Comparison of ENCODE assay signal across 8 mouse cellular contexts in genomic region chr1:134513876-134514590, GRCm38 (mm10). TPM values are rescaled to one million over a fixed set of nuclear protein-coding genes. Genes with fewer than 3 reads are reported as not detected.
DNase-seq lines count a peak whose midpoint lies in the region; ATAC-seq lines count a peak whose summit lies in the region.

No protein-coding gene starts in this region.

- peaks cover 29% of the 10 kb centered on the region for H3K4me1 ChIP-seq in embryonic facial prominence, embryonic 15.5 days
- H3K4me1 ChIP-seq in intestine, embryonic 14.5 days (replicated peaks; ENCODE audit: control insufficient read depth, insufficient read depth, low read length): peaks cover 21% of the 10 kb centered on the region

- peak overlapping the region; percentile 42 for H3K4me3 ChIP-seq in embryonic facial prominence, embryonic 15.5 days (replicated peaks)
- H3K4me3 ChIP-seq in intestine, embryonic 14.5 days (ENCODE audit: low read depth, low read length): peak overlapping the region; percentile 36; the same call in 1 of the 2 replicates

- H3K27me3 ChIP-seq in embryonic facial prominence, embryonic 15.5 days: peaks cover 13% of the 10 kb centered on the region
- peaks cover 11% of the 10 kb centered on the region; the same call in 1 of the 2 replicates for H3K27me3 ChIP-seq in intestine, embryonic 14.5 days (replicated peaks; ENCODE audit: control insufficient read depth, insufficient read depth, low read length)

- DNase-seq in Muller cell, postnatal 12 days (ENCODE audit: inconsistent ontology term): peak; percentile 40
- no peak for DNase-seq in intestine, embryonic 14.5 days (ENCODE audit: low spot score)
- no peak for DNase-seq in urinary bladder, postnatal 14 days (ENCODE audit: low spot score)
- no peak for DNase-seq in left cerebral cortex, adult 18-20 months (ENCODE audit: low spot score in 2 of 2)
- DNase-seq in right cerebral cortex, postnatal 14 days: no peak
- DNase-seq in right cerebral cortex, postnatal 4 days: no peak

- 29% methylated on average over 16 of the region's 16 CpGs for WGBS in embryonic facial prominence, embryonic 15.5 days
- WGBS in intestine, embryonic 14.5 days: 50% methylated on average over 16 of the region's 16 CpGs

- no peak overlapping the region for H3K27ac ChIP-seq in embryonic facial prominence, embryonic 15.5 days (replicated peaks)
- no peak overlapping the region for H3K27ac ChIP-seq in intestine, embryonic 14.5 days (ENCODE audit: low read depth)

- H3K4me2 ChIP-seq in embryonic facial prominence, embryonic 15.5 days (replicated peaks): peak overlapping the region; percentile 79
- H3K4me2 ChIP-seq in intestine, embryonic 14.5 days (ENCODE audit: low read length): peak overlapping the region; percentile 74

- ATAC-seq in embryonic facial prominence, embryonic 15.5 days (ENCODE audit: insufficient number of reproducible peaks, low FRiP score, low TSS enrichment, low read depth): no peak
- no peak for ATAC-seq in intestine, embryonic 14.5 days (replicated peaks; ENCODE audit: low FRiP score, low TSS enrichment, low read depth)
- ATAC-seq in megakaryocyte, adult 5-6 weeks (ENCODE audit: poor library complexity, severe bottlenecking): peak; percentile 38; the same call in 1 of the 2 replicates

- 0 out of 2 replicates have a peak, but pooled peaks cover 3% of the 10 kb centered on the region for H3K36me3 ChIP-seq in embryonic facial prominence, embryonic 15.5 days
- peaks cover 5% of the 10 kb centered on the region; the same call in 1 of the 2 replicates for H3K36me3 ChIP-seq in intestine, embryonic 14.5 days (ENCODE audit: control insufficient read depth, insufficient read depth, low read length)

- no peak overlapping the region for H3K9ac ChIP-seq in embryonic facial prominence, embryonic 15.5 days
- H3K9ac ChIP-seq in intestine, embryonic 14.5 days (ENCODE audit: low read length): peak overlapping the region; percentile 43; the same call in 1 of the 2 replicates

- no peaks in the 10 kb centered on the region for H3K9me3 ChIP-seq in embryonic facial prominence, embryonic 15.5 days (replicated peaks)
- no peaks in the 10 kb centered on the region for H3K9me3 ChIP-seq in intestine, embryonic 14.5 days (ENCODE audit: control insufficient read depth, low read length)

RNA-seq across cellular contexts. Expression of gene Rabif, which starts 19.6 kb away (rescaled TPM):
- polyA plus RNA-seq in embryonic facial prominence, embryonic 15.5 days (2015; fragmentation: Nextera tagmentation; extraction: Ambion mirVana): 41.0 and 41.4 TPM in 2 replicates
- 41.8 and 48.0 TPM in 2 replicates for polyA plus RNA-seq in intestine, embryonic 14.5 days (2014; fragmentation: Nextera tagmentation; extraction: Ambion mirVana)
- 20.6 and 24.1 TPM in 2 replicates for total RNA-seq in megakaryocyte, adult 5-6 weeks (2015)
- total RNA-seq in megakaryocyte, adult 5-6 weeks (2017): 16.1 and 18.6 TPM in 2 replicates
- total RNA-seq in left cerebral cortex, adult 18-20 months (2021): 10 to 100 TPM; 27.5 to 28.1 TPM

RNA-seq across cellular contexts. Expression of gene Mgat4e, which starts 35.4 kb away (rescaled TPM):
- polyA plus RNA-seq in embryonic facial prominence, embryonic 15.5 days (2015; fragmentation: Nextera tagmentation; extraction: Ambion mirVana): not detected in 2 replicates
- not detected in 2 replicates for polyA plus RNA-seq in intestine, embryonic 14.5 days (2014; fragmentation: Nextera tagmentation; extraction: Ambion mirVana)
- not detected in 2 replicates for total RNA-seq in megakaryocyte, adult 5-6 weeks (2015)
- total RNA-seq in megakaryocyte, adult 5-6 weeks (2017): not detected in 2 replicates
- not detected for total RNA-seq in left cerebral cortex, adult 18-20 months (2021)

RNA-seq across cellular contexts. Expression of gene Kdm5b, which starts 45.9 kb away (rescaled TPM):
- polyA plus RNA-seq in embryonic facial prominence, embryonic 15.5 days (2015; fragmentation: Nextera tagmentation; extraction: Ambion mirVana): 73.5 and 76.0 TPM in 2 replicates
- 54.2 and 59.9 TPM in 2 replicates for polyA plus RNA-seq in intestine, embryonic 14.5 days (2014; fragmentation: Nextera tagmentation; extraction: Ambion mirVana)
- 7.1 and 9.5 TPM in 2 replicates for total RNA-seq in megakaryocyte, adult 5-6 weeks (2015)
- 7.1 and 10.2 TPM in 2 replicates for total RNA-seq in megakaryocyte, adult 5-6 weeks (2017)
- 10 to 100 TPM; 63.5 to 69.8 TPM for total RNA-seq in left cerebral cortex, adult 18-20 months (2021)

RNA-seq across cellular contexts. Expression of gene Klhl12, which starts 58.7 kb away (rescaled TPM):
- 25.6 and 27.6 TPM in 2 replicates for polyA plus RNA-seq in embryonic facial prominence, embryonic 15.5 days (2015; fragmentation: Nextera tagmentation; extraction: Ambion mirVana)
- 18.9 and 25.7 TPM in 2 replicates for polyA plus RNA-seq in intestine, embryonic 14.5 days (2014; fragmentation: Nextera tagmentation; extraction: Ambion mirVana)
- total RNA-seq in megakaryocyte, adult 5-6 weeks (2015): 10.0 and 10.2 TPM in 2 replicates
- total RNA-seq in megakaryocyte, adult 5-6 weeks (2017): 11.2 and 12.8 TPM in 2 replicates
- total RNA-seq in left cerebral cortex, adult 18-20 months (2021): 10 to 100 TPM; 37.0 to 37.3 TPM

Comparison
In these comparisons a context has a peak if more than half of its experiments do, and no peak if none do; other contexts are left out.
1. RNA of gene Kdm5b, which starts 45.9 kb away (total RNA-seq): 63.5 to 69.8 TPM in left cerebral cortex, adult 18-20 months; 7.1 to 10.2 TPM in megakaryocyte, adult 5-6 weeks; every median in the first group is over 4 times any median in the second.